Mouse (Mus musculus): ENCODE data around the gene Hk3. TPM values are rescaled to one million over a fixed set of nuclear protein-coding genes. Genes with fewer than 3 reads are reported as not detected.

Hk3 gene
- polyA plus RNA-seq, 1 experiment, result 0.74 TPM

GRCm38 (mm10) chr13:55022256-55022655 is 1.1 kb upstream of the Hk3 start:
- 59% methylated on average over 4 of the region's 4 CpGs for WGBS
- Histone ChIP-seq H3K27ac (ENCODE audit: insufficient read depth, low read length) (no peak overlapping the region), H3K4me3 (replicated peaks; ENCODE audit: insufficient read depth, low read depth, low read length) (no peak overlapping the region), H3K27me3 (ENCODE audit: control insufficient read depth, insufficient read depth, low read length) (no peaks in the 10 kb centered on the region), H3K4me1 (ENCODE audit: control insufficient read depth, insufficient read depth, low read length) (no peaks in the 10 kb centered on the region)
- DNase-seq, result no peak
- no peak for TF ChIP-seq CTCF (IDR thresholded peaks at IDR 0.05; ENCODE audit: borderline replicate concordance, insufficient read depth, low read depth, low read length)
- no peak for TF ChIP-seq POLR2A (IDR thresholded peaks at IDR 0.05; ENCODE audit: borderline replicate concordance, insufficient read depth, low read length)

GRCm38 (mm10) chr13:55020051-55020450 is 1.1 kb downstream of the Hk3 start:
- no peak for DNase-seq
- H3K27me3 ChIP-seq (ENCODE audit: control insufficient read depth, insufficient read depth, low read length), result no peaks in the 10 kb centered on the region
- no peak overlapping the region for H3K4me3 ChIP-seq (replicated peaks; ENCODE audit: insufficient read depth, low read depth, low read length)
- TF ChIP-seq CTCF (IDR thresholded peaks at IDR 0.05; ENCODE audit: borderline replicate concordance, insufficient read depth, low read depth, low read length), result no peak
- no peak for TF ChIP-seq POLR2A (IDR thresholded peaks at IDR 0.05; ENCODE audit: borderline replicate concordance, insufficient read depth, low read length)
- 91% methylated on average over 4 of the region's 4 CpGs for WGBS
- H3K27ac ChIP-seq (ENCODE audit: insufficient read depth, low read length), result no peak overlapping the region
- H3K4me1 ChIP-seq (ENCODE audit: control insufficient read depth, insufficient read depth, low read length), result no peaks in the 10 kb centered on the region

DNA sequence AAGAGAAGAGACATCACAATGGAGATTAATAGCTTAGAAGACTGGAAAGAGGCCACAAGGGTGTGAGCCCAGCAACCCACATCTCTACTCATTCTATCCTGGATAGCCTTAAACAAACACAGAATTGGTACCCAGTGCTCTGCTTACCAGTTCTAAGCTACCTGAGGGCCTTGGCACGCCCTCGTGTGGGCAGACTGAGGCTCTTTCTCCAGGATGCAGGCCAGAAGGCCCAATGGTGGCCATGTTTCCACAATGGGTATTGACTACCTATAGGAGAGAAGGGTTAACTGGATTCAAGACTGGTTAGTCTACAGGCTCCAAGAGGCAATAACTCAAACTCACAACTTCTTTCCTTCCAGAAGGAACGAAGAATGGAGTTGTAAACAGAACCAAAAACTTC is 2.0 kb downstream of the Hk3 start:
- no peak overlapping the region for H3K4me3 ChIP-seq (replicated peaks; ENCODE audit: insufficient read depth, low read depth, low read length)
- H3K27me3 ChIP-seq (ENCODE audit: control insufficient read depth, insufficient read depth, low read length), result no peaks in the 10 kb centered on the region
- H3K27ac ChIP-seq (ENCODE audit: insufficient read depth, low read length), result no peak overlapping the region
- TF ChIP-seq POLR2A (IDR thresholded peaks at IDR 0.05; ENCODE audit: borderline replicate concordance, insufficient read depth, low read length) (no peak), CTCF (IDR thresholded peaks at IDR 0.05; ENCODE audit: borderline replicate concordance, insufficient read depth, low read depth, low read length) (peak; percentile 67)
- no peak for DNase-seq
- WGBS, result 67% methylated on average over 3 of the region's 3 CpGs
- no peaks in the 10 kb centered on the region for H3K4me1 ChIP-seq (ENCODE audit: control insufficient read depth, insufficient read depth, low read length)

DNA sequence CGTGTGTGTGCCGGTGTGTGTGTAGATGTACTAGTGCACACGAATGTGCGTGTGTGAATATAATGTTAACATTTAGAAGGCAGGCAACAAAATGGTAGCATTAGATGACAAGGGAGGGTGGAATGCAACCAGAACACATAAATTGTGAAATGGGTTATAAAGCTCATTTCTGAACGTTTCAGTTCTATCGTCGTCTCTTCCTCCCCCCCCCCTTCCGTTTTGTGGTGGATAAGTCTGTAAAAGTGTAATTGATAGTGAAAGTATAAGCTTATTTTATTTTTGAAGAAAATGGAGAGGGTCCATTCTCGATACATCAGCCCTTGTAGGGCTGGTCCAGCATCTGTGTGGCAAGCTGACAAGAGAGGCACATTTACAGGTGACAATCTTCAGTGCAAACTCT is 2.5 kb downstream of the Hk3 start:
- no peaks in the 10 kb centered on the region for H3K4me1 ChIP-seq (ENCODE audit: control insufficient read depth, insufficient read depth, low read length)
- DNase-seq, result no peak
- no peak for TF ChIP-seq CTCF (IDR thresholded peaks at IDR 0.05; ENCODE audit: borderline replicate concordance, insufficient read depth, low read depth, low read length)
- TF ChIP-seq POLR2A (IDR thresholded peaks at IDR 0.05; ENCODE audit: borderline replicate concordance, insufficient read depth, low read length), result no peak
- WGBS, result 89% methylated on average over 9 of the region's 9 CpGs
- H3K27me3 ChIP-seq (ENCODE audit: control insufficient read depth, insufficient read depth, low read length), result no peaks in the 10 kb centered on the region
- H3K27ac ChIP-seq (ENCODE audit: insufficient read depth, low read length), result no peak overlapping the region
- no peak overlapping the region for H3K4me3 ChIP-seq (replicated peaks; ENCODE audit: insufficient read depth, low read depth, low read length)

GRCm38 (mm10) chr13:55017898-55018599 is 3.1 kb downstream of the Hk3 start:
- no peaks in the 10 kb centered on the region for H3K4me1 ChIP-seq (ENCODE audit: control insufficient read depth, insufficient read depth, low read length)
- TF ChIP-seq CTCF (IDR thresholded peaks at IDR 0.05; ENCODE audit: borderline replicate concordance, insufficient read depth, low read depth, low read length) (no peak), POLR2A (IDR thresholded peaks at IDR 0.05; ENCODE audit: borderline replicate concordance, insufficient read depth, low read length) (no peak)
- 80% methylated on average over 8 of the region's 8 CpGs for WGBS
- no peak for DNase-seq
- H3K27ac ChIP-seq (ENCODE audit: insufficient read depth, low read length), result no peak overlapping the region
- H3K4me3 ChIP-seq (replicated peaks; ENCODE audit: insufficient read depth, low read depth, low read length), result no peak overlapping the region
- H3K27me3 ChIP-seq (ENCODE audit: control insufficient read depth, insufficient read depth, low read length), result no peaks in the 10 kb centered on the region

- WGBS, result 91% methylated on average over 12 of the region's 12 CpGs
- TF ChIP-seq POLR2A (IDR thresholded peaks at IDR 0.05; ENCODE audit: borderline replicate concordance, insufficient read depth, low read length), result no peak
- TF ChIP-seq CTCF (IDR thresholded peaks at IDR 0.05; ENCODE audit: borderline replicate concordance, insufficient read depth, low read depth, low read length), result no peak
- H3K4me3 ChIP-seq (replicated peaks; ENCODE audit: insufficient read depth, low read depth, low read length), result no peak overlapping the region
- H3K27ac ChIP-seq (ENCODE audit: insufficient read depth, low read length), result no peak overlapping the region
- no peak for DNase-seq
- no peaks in the 10 kb centered on the region for H3K27me3 ChIP-seq (ENCODE audit: control insufficient read depth, insufficient read depth, low read length)
- no peaks in the 10 kb centered on the region for H3K4me1 ChIP-seq (ENCODE audit: control insufficient read depth, insufficient read depth, low read length)
Measured at GRCm38 (mm10) chr13:55017154-55017897, 3.9 kb downstream of the Hk3 start.

DNA sequence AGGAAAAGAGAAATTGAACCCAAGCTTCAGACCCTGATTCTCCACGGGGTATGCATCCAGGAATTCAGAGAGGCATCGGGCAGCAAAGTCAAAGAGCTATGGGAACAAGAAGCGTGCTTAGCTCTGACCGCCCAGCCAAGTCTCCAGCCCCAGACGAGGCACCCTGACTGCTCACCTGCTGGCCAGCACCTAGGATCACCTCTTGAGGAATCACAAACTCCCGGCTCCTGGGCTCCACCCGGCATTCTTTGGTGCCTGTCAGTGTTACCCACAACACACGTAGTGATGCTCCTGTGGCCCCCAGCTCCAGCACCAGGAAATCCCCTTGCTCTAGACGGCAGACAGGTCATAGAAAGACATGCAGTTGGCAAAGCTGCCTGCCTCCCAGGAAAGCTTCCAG is 6.7 kb downstream of the Hk3 start:
- Histone ChIP-seq H3K4me3 (replicated peaks; ENCODE audit: insufficient read depth, low read depth, low read length) (no peak overlapping the region), H3K27me3 (ENCODE audit: control insufficient read depth, insufficient read depth, low read length) (no peaks in the 10 kb centered on the region), H3K4me1 (ENCODE audit: control insufficient read depth, insufficient read depth, low read length) (0 out of 2 replicates have a peak, but pooled peaks cover 3% of the 10 kb centered on the region), H3K27ac (ENCODE audit: insufficient read depth, low read length) (no peak overlapping the region)
- TF ChIP-seq CTCF (IDR thresholded peaks at IDR 0.05; ENCODE audit: borderline replicate concordance, insufficient read depth, low read depth, low read length), result no peak
- no peak for TF ChIP-seq POLR2A (IDR thresholded peaks at IDR 0.05; ENCODE audit: borderline replicate concordance, insufficient read depth, low read length)
- DNase-seq, result no peak
- WGBS, result 60% methylated on average over 9 of the region's 9 CpGs
